Mouse (Mus musculus): ENCODE data around the gene Esam. TPM values are rescaled to one million over a fixed set of nuclear protein-coding genes. Genes with fewer than 3 reads are reported as not detected.

Esam gene
- polyA plus RNA-seq, 1 experiment from 2014 or later: 49.2 TPM

DNA sequence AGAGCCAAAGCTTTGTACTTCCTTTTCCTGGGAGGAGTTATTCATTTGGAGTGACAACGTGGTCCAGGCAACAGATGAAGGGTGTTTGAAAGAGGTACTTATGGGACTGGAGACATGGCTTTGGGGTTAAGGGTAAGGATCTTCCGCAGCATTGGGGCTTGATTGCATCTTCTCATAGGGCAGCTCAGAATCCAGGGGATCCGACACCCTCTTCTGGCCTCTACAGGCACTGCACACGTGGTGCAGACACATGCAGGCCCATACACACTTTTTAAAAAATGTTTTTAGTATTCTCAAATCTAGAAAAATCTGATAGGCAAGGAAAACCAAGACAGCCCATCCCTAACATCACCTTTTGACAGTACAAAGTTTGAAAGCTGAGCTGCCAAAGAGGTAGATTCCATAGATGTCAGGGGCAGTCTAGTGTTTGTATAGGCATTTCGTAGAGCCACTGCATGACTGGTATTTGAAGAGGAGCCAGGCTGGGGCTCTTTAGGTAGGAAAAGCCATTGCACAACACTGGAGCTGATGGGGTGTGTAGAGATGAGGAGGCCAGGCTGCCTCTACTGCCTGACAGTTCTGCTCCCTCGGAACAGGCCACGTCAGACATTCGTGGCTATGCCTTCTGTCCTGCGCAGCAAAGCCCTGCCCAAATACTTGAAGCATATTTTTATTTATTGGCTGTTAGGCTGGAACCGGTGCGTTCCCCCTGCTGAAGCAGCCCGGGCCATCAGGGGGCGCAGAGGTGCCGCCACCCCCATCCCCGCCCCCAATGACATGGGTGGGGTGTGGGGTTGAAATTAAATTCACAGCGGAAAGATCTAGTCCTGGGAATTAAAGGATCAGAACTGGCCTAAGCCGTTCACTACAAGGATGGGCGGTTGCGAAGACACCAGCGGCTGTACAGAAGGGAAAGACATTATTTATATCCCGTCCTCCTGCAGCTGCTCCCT is 1.2 kb upstream of the Esam start:
- peak overlapping the region; percentile 26 for H3K4me3 ChIP-seq (ENCODE audit: low read length)
- 0 out of 2 replicates have a peak, but pooled peaks cover 2% of the 10 kb centered on the region for H3K36me3 ChIP-seq (ENCODE audit: control insufficient read depth, insufficient read depth, low read length)
- no peak overlapping the region for H3K27ac ChIP-seq (ENCODE audit: low read length)
- peaks cover 22% of the 10 kb centered on the region; the same call in 1 of the 2 replicates for H3K4me1 ChIP-seq (ENCODE audit: control insufficient read depth, insufficient read depth, low read length)
- no peaks in the 10 kb centered on the region for H3K9me3 ChIP-seq (ENCODE audit: control insufficient read depth, low read length)
- H3K27me3 ChIP-seq (replicated peaks; ENCODE audit: control insufficient read depth, insufficient read depth, low read length): peaks cover 29% of the 10 kb centered on the region
- peak overlapping the region; percentile 34; the same call in 1 of the 2 replicates for H3K4me2 ChIP-seq (ENCODE audit: low read depth, low read length)
- 30% methylated on average over 21 of the region's 21 CpGs for WGBS
- no peak overlapping the region for H3K9ac ChIP-seq (ENCODE audit: low read depth, low read length)
- no peak for ATAC-seq

DNA sequence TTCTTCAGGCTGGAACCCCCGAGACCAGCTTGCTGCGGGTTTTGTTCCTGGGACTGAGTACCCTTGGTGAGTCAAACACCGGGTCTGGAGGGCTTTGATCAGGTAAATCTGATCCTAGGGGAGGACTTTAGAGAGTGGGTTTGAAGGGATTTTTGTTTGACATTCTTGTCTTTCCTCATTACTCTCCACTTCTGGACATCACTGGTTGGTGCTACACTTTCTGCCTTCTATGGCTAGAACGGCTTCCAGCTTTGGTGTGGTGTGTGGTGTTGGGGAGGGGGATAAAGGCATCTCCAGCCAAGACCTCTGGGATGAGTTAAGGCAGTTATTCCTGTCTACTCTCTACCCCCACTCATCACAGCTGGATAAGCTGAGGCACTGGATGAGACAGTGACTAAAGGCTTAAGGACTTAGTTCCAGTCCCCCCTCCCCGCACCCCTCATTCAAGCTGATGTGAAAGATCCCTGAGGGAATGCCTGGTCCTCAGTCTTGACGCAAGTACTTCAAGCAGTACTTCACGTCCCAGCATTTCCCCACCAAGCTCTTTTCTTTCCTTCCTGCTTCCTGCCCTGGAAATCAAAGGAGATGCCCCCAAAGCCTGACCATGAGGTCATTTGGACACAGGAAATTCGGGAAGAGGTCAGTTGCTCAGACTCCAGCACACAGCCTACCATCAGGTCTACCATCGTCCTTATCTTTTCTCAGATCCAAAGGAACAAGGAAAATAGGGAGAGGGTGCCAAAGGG is 520 bp downstream of the Esam start:
- Histone ChIP-seq H3K36me3 (ENCODE audit: control insufficient read depth, insufficient read depth, low read length) (no peaks in the 10 kb centered on the region), H3K4me1 (ENCODE audit: control insufficient read depth, insufficient read depth, low read length) (peaks cover 22% of the 10 kb centered on the region; the same call in 1 of the 2 replicates), H3K27ac (ENCODE audit: low read length) (0 out of 2 replicates have a peak overlapping the region, but pooled peaks have one; percentile 66), H3K9me3 (ENCODE audit: control insufficient read depth, low read length) (no peaks in the 10 kb centered on the region), H3K9ac (ENCODE audit: low read depth, low read length) (no peak overlapping the region), H3K27me3 (replicated peaks; ENCODE audit: control insufficient read depth, insufficient read depth, low read length) (peaks cover 29% of the 10 kb centered on the region), H3K4me2 (ENCODE audit: low read depth, low read length) (no peak overlapping the region), H3K4me3 (ENCODE audit: low read length) (peak overlapping the region; percentile 45)
- ATAC-seq: no peak
- 45% methylated on average over 9 of the region's 9 CpGs for WGBS

DNA sequence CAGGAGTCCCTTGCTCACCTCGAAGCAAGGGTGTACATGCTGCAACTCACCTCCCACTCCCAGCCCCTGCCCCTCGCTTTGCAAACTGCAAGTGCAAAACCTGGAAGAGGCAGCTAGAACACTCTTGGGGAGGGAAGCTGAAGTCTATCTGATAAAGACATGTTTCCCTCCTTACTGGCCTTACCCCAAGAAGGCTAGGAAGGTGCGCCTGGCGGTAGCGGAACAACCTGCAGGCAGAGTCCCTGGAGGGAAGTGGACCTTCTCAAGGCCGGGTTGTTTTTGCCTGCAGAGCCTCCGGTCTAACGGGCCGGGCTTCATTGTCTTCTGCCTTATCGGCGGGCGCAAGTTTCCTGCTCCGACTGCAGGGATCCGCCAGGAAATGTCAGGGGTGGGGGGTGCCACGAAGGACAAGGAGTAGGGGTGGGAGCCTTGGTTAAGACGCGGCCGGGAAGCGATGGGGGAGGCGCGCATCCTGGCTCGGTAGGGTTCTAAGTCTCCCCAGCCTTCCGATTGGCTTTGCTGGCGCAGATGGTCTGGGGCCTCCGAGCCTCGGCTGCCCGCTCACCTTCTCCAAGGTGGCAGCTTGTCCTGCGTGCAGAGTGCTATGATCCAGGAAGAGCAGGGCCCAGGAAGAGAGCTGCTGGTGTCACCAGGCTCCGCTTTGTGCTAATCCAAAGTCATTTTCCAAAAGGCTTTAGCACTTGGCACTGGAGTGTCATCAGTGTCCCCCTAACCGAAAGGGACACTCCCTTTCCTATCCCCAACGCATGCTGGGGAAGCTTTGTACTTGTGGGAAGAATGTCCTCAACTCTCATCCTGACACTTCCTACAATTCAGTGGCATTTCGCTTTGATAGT is 2.4 kb downstream of the Esam start:
- peak; percentile 70 for ATAC-seq
- Histone ChIP-seq H3K27me3 (replicated peaks; ENCODE audit: control insufficient read depth, insufficient read depth, low read length) (peaks cover 29% of the 10 kb centered on the region), H3K27ac (ENCODE audit: low read length) (peak overlapping the region; percentile 66), H3K36me3 (ENCODE audit: control insufficient read depth, insufficient read depth, low read length) (no peaks in the 10 kb centered on the region), H3K4me2 (ENCODE audit: low read depth, low read length) (peak overlapping the region; percentile 79), H3K9ac (ENCODE audit: low read depth, low read length) (peak overlapping the region; percentile 58), H3K4me1 (ENCODE audit: control insufficient read depth, insufficient read depth, low read length) (peaks cover 22% of the 10 kb centered on the region; the same call in 1 of the 2 replicates), H3K4me3 (ENCODE audit: low read length) (peak overlapping the region; percentile 45), H3K9me3 (ENCODE audit: control insufficient read depth, low read length) (no peaks in the 10 kb centered on the region)
- 3% methylated on average over 32 of the region's 32 CpGs for WGBS

DNA sequence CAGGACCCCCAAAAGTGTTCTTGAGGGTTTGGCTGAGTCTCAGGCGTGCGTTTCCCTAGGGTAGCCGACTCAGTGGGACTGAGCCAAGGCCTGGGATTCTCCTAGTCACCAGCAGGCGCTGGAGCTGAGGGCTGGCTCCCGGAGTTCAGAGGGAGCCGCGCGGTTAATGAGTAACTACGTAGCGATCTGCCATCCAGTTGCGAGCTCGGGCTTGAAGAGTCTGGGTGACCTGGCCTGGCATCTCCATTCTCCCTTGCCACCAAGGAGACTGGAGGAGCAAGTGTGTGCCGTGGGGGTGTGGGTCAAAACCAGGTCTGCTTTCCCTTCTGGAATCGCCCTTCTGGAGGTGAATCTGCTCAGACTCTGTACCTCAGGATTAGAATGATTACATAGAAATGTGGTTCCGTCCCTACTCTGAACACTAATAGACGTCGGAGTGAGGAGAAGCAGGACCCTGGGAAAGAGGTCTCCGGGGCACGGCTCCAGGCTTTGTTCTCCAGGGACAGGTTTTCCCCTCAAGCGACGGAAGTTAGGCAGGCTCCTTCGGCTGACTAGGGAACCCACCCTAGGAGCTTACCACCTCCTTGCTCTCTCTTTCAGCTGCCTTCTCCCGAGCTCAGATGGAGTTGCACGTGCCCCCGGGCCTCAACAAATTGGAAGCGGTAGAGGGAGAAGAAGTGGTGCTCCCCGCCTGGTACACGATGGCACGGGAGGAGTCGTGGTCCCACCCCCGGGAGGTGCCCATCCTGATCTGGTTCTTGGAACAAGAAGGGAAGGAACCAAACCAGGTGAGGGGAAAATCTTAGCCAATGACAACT is 3.2 kb downstream of the Esam start:
- ATAC-seq: peak; percentile 93
- 3% methylated on average over 31 of the region's 31 CpGs for WGBS
- H3K27ac ChIP-seq (ENCODE audit: low read length): peak overlapping the region; percentile 30

DNA sequence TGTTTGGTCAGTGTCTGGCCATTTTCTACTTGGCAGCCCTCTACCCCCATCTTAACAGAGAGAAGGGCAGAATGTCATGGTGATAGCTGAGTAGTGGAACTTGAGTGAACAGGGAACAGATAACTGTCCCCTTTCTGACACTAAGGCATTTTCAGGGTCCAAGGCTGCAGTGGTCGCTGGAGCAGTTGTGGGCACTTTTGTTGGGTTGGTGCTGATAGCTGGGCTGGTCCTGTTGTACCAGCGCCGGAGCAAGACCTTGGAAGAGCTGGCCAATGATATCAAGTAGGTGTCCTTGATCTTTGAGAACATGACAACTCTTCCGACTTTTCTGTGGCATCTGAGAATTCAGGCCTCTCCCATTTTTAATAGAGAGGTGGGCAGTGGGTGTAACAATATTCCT is 9.0 kb downstream of the Esam start:
- H3K4me1 ChIP-seq (ENCODE audit: control insufficient read depth, insufficient read depth, low read length): no peaks in the 10 kb centered on the region; the same call in 1 of the 2 replicates
- no peak overlapping the region for H3K4me2 ChIP-seq (ENCODE audit: low read depth, low read length)
- H3K27ac ChIP-seq (ENCODE audit: low read length): no peak overlapping the region
- H3K27me3 ChIP-seq (replicated peaks; ENCODE audit: control insufficient read depth, insufficient read depth, low read length): no peaks in the 10 kb centered on the region
- ATAC-seq: no peak
- WGBS: 78% methylated on average over 4 of the region's 4 CpGs
- H3K9ac ChIP-seq (ENCODE audit: low read depth, low read length): no peak overlapping the region
- H3K36me3 ChIP-seq (ENCODE audit: control insufficient read depth, insufficient read depth, low read length): no peaks in the 10 kb centered on the region
- no peaks in the 10 kb centered on the region for H3K9me3 ChIP-seq (ENCODE audit: control insufficient read depth, low read length)
- no peak overlapping the region for H3K4me3 ChIP-seq (ENCODE audit: low read length)

More for the DNA sequence above, 3.2 kb downstream of the Esam start:
- H3K36me3 ChIP-seq (ENCODE audit: control insufficient read depth, insufficient read depth, low read length): no peaks in the 10 kb centered on the region
- peaks cover 22% of the 10 kb centered on the region; the same call in 1 of the 2 replicates for H3K4me1 ChIP-seq (ENCODE audit: control insufficient read depth, insufficient read depth, low read length)
- peaks cover 29% of the 10 kb centered on the region for H3K27me3 ChIP-seq (replicated peaks; ENCODE audit: control insufficient read depth, insufficient read depth, low read length)
- peak overlapping the region; percentile 79 for H3K4me2 ChIP-seq (ENCODE audit: low read depth, low read length)
- no peaks in the 10 kb centered on the region for H3K9me3 ChIP-seq (ENCODE audit: control insufficient read depth, low read length)
- H3K9ac ChIP-seq (ENCODE audit: low read depth, low read length): peak overlapping the region; percentile 58
- H3K4me3 ChIP-seq (ENCODE audit: low read length): peak overlapping the region; percentile 45

DNA sequence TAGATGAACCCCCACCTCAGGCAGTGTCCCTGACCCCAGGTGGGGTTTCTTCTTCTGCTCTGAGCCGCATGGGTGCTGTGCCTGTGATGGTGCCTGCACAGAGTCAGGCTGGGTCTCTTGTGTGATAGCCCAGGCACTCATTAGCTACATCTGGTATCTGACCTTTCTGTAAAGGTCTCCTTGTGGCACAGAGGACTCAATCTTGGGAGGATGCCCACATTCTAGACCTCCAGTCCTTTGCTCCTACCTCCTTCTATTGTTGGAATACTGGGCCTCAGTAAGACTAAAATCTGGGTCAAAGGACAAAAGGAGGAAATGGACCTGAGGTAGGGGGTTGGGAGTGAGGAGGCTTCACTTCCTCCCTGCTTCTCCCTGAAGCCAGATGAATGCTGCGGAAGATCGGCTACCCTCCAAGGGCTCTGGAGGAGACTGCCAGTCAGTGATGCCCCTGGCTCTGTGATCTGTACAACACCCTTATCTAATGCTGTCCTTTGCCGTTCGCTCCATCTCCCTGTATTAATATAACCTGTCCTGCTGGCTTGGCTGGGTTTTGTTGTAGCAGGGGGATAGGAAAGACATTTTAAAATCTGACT is 9.9 kb downstream of the Esam start:
- ATAC-seq: no peak
- no peak overlapping the region for H3K27ac ChIP-seq (ENCODE audit: low read length)
- WGBS: 70% methylated on average over 5 of the region's 5 CpGs

DNA sequence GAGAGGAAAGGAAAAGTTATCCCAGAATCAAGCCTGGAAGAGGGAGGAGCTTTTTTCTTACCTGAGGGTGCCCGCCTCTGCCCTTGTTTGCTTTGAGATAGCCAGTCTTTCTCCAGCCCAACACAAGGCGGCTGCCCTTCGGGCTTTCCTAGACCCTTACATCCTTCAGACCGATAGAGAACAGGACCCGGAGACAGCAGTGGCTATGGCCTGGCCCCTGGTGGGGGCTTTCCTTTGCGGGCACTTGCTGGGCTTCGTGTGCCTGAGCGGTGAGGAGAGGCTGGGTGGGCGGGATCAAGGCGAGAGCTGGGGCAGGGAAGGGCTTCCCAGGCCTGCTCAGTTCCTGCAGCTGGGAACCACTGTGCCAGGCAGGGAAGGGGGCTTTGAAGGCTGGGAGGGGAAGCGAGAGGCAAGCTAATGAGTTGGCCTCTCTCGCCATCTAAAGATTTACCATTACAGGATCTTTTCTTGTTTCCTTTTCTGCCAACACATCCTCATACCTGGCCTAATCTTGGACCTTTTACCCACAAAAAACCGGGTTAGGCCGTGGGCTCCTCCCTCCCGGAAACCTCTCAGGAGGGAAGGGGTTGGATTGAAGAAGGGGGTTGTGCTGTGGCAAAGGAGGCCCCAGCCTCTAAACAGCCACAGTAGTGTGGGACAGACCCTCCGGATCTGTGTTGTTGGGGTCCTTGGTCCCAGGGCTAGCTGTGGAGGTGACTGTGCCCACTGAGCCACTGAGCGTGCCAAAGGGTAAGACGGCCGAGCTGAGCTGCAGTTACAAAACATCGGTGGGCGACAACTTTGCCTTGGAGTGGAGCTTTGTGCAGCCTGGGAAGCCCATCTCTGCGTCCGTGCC is 11.5 kb downstream of the Esam start, which contains the start of gene Vsig2:
Vsig2 (plus strand) TSS at position 86 of the 856 bp plus-strand sequence.
- Histone ChIP-seq H3K36me3 (ENCODE audit: control insufficient read depth, insufficient read depth, low read length) (no peaks in the 10 kb centered on the region), H3K4me3 (ENCODE audit: low read length) (no peak within 1 kb of the TSS), H3K9me3 (ENCODE audit: control insufficient read depth, low read length) (no peaks in the 10 kb centered on the region), H3K27ac (ENCODE audit: low read length) (no peak within 1 kb of the TSS), H3K4me2 (ENCODE audit: low read depth, low read length) (no peak within 1 kb of the TSS; the same call in 1 of the 2 replicates), H3K9ac (ENCODE audit: low read depth, low read length) (peak within 1 kb of the TSS; percentile 49; the same call in 1 of the 2 replicates), H3K27me3 (replicated peaks; ENCODE audit: control insufficient read depth, insufficient read depth, low read length) (no peaks in the 10 kb centered on the region), H3K4me1 (ENCODE audit: control insufficient read depth, insufficient read depth, low read length) (peaks cover 1% of the 10 kb centered on the region; the same call in 1 of the 2 replicates)
- peak; percentile 50 for ATAC-seq
- 55% methylated on average over 23 of the region's 23 CpGs for WGBS

More for the DNA sequence above, 9.9 kb downstream of the Esam start:
- no peak overlapping the region for H3K4me2 ChIP-seq (ENCODE audit: low read depth, low read length)
- no peaks in the 10 kb centered on the region; the same call in 1 of the 2 replicates for H3K4me1 ChIP-seq (ENCODE audit: control insufficient read depth, insufficient read depth, low read length)
- no peaks in the 10 kb centered on the region for H3K27me3 ChIP-seq (replicated peaks; ENCODE audit: control insufficient read depth, insufficient read depth, low read length)
- no peaks in the 10 kb centered on the region for H3K9me3 ChIP-seq (ENCODE audit: control insufficient read depth, low read length)
- no peaks in the 10 kb centered on the region for H3K36me3 ChIP-seq (ENCODE audit: control insufficient read depth, insufficient read depth, low read length)
- no peak overlapping the region for H3K9ac ChIP-seq (ENCODE audit: low read depth, low read length)
- H3K4me3 ChIP-seq (ENCODE audit: low read length): no peak overlapping the region

Data from intestine, embryonic 16.5 days (tissue).